Comparison of ENCODE assay signal across 8 mouse cellular contexts in the genomic region with DNA sequence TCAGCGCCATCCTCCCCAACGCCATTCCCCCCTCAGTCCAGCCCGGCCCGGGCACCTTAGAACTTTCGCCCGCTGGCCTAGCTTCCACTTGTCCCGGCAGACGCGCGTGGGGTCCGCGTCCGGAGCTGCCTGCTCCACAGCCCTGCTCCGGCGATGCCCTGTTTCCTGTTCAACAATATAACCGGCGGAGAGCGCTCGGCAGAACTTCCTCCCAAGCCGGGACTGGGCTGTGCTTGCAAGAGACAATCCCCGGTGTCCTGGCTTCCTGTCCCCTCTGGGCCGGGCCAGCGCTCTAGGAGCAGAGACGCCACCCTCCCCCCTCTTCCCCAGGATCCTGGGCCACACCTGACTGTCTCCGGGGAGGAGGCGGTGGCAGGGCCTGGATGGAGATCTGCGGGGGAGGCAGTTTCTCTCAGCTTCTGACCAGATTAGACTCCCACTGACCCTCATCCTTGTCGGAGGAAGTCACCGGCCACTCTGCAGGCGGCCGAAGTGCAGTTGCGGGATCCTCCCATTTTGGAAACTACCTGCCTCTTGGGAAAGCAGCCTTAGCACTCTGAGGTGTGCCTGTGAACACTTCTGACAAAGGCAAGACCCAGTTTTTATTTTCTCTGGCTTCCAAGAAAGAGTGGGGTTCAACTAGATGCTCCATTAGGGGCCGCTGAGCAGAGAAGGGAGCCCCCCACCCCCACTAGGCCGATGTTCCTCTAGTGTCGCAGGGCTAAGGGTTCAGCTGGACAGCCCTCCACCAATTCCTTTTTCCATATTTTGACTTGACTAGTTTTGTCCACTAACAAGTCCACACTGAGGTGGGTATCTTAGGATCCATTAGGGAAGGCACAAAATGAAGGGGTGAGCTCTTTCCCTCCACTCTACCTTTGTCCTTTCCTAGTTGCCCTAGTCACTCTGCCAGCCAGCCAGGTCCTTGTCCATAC. TPM values are rescaled to one million over a fixed set of nuclear protein-coding genes. Genes with fewer than 3 reads are reported as not detected.
A peak's percentile ranks its signal among the peaks of the same experiment; 100 is the strongest.
DNase-seq lines count a peak whose midpoint lies in the region; ATAC-seq and TF ChIP-seq lines count a peak whose summit lies in the region.

A gene (minus strand): TSS at position 479 of the 935 bp plus-strand sequence.

- peak within 1 kb of the TSS; percentile 82 for H3K4me3 ChIP-seq in E14TG2a.4 (replicated peaks; ENCODE audit: low read length)
- H3K4me3 ChIP-seq in forebrain, embryonic 13.5 days = peak within 1 kb of the TSS; percentile 34

- 2% methylated on average over 35 of the region's 35 CpGs for WGBS in forebrain, embryonic 13.5 days

- DNase-seq in adrenal gland, postnatal 14 days = peak; percentile 86
- DNase-seq in heart, postnatal 14 days = peak; percentile 80 to 82
- peak; percentile 81 to 88 for DNase-seq in kidney, postnatal 4 days
- DNase-seq in lung, postnatal 14 days = peak; percentile 84
- DNase-seq in retina, embryonic 14.5 days (ENCODE audit: low spot score) = peak; percentile 24
- DNase-seq in adipocyte (ENCODE audit: low spot score) = no peak

- H3K4me2 ChIP-seq in forebrain, embryonic 13.5 days = peak within 1 kb of the TSS; percentile 56

- H3K36me3 ChIP-seq in E14TG2a.4 (ENCODE audit: insufficient read depth, low read length) = peaks cover 37% of the 10 kb centered on the region
- H3K36me3 ChIP-seq in forebrain, embryonic 13.5 days (ENCODE audit: poor library complexity, severe bottlenecking) = peaks cover 27% of the 10 kb centered on the region

- H3K27ac ChIP-seq in forebrain, embryonic 13.5 days = peak within 1 kb of the TSS; percentile 19; the same call in 1 of the 2 replicates

- no peak for ATAC-seq in forebrain, embryonic 13.5 days

- peaks cover 34% of the 10 kb centered on the region for H3K27me3 ChIP-seq in E14TG2a.4 (ENCODE audit: insufficient read depth, low read length)
- H3K27me3 ChIP-seq in forebrain, embryonic 13.5 days = peaks cover 73% of the 10 kb centered on the region

- H3K9me3 ChIP-seq in E14TG2a.4 (ENCODE audit: low read length) = peaks cover 4% of the 10 kb centered on the region; the same call in 1 of the 2 replicates
- no peaks in the 10 kb centered on the region for H3K9me3 ChIP-seq in forebrain, embryonic 13.5 days (replicated peaks)

- H3K4me1 ChIP-seq in E14TG2a.4 (replicated peaks; ENCODE audit: low read depth, low read length) = peaks cover 81% of the 10 kb centered on the region
- H3K4me1 ChIP-seq in forebrain, embryonic 13.5 days = peaks cover 41% of the 10 kb centered on the region

- H3K9ac ChIP-seq in forebrain, embryonic 13.5 days = peak within 1 kb of the TSS; percentile 54

- intact Hi-C loops in heart, postnatal 14 days (cut with DNase I) = loop anchor here (2.0 to 5.0 kb wide), 2 partner anchors 19 to 194 kb away; no protein-coding TSS in a partner anchor

- TF ChIP-seq CTCF in E14TG2a.4 (conservative IDR thresholded peaks at IDR 0.05; ENCODE audit: low read length) = no peak

RNA-seq across cellular contexts. Expression of the gene that starts here (rescaled TPM):
- total RNA-seq in adrenal gland, postnatal 14 days (2021) = 19.3 and 31.5 TPM in 2 replicates
- 2.2 and 2.3 TPM in 2 replicates for polyA plus RNA-seq in forebrain, embryonic 13.5 days (2015; fragmentation: Nextera tagmentation; extraction: Ambion mirVana)
- total RNA-seq in heart, postnatal 14 days (2021) = 10 to 100 TPM; 27.2 to 29.1 TPM
